Mouse (Mus musculus) gastrocnemius, postnatal 10 days (tissue): Measurements from ENCODE around the gene Eif2b4. TPM values are rescaled to one million over a fixed set of nuclear protein-coding genes. Genes with fewer than 3 reads are reported as not detected.

Experiments used
- DNase-seq: peaks from one replicate; pipeline ENCODE4 v3.0.0; 2021; ENCODE audit warnings: mixed read lengths
- total RNA-seq, 2 experiments: library from RNA; stranded (reverse); gene quantifications; 2 replicates each; pipeline ENCODE4 v1.2.3; 2021

Eif2b4 gene
- total RNA-seq, 2 experiments from 2014 or later = 47.9 to 49.8 TPM

DNA sequence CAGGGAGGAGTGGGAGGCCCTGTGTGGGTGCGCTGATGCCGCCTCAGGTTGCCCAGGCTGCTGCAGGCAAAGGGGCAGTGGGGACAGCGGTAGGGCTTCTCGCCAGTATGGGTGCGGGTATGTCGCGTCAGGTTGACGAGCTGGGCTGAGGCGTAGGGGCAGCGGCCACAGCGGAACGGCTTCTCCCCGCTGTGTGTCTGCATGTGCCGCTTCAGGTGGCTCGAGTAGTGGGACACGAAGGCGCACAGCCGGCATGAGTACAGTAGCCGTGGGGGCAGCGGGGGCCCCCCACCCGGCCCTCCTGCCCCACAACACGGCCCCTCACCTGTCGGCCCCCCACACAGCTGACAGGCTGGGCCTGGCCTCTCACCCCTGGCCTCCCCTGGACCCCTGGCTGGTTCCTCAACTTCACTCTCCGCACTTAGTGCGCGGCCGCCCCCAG lies 7.1 kb upstream of the Eif2b4 start:
- DNase-seq = peak; percentile 40

DNA sequence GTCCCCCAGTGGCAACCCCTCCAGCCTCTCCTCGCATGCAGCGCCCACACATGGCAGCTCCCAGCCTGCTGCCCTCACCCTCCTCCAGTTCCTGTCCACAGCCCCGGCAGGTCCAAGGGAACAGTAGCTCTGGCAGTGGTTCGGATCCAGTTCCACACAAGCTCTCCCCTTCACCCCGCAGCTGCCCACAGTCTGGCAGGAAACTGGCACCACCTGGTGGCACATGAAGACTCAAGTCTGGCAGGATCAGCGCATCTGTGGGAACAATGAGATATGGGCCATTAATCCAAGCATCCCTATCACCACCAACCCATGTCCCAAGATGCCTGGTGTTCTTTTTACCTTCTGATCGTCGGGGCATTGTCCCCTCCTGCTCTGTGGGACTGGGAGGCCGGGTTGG lies 6.7 kb upstream of the Eif2b4 start:
- DNase-seq = no peak

DNA sequence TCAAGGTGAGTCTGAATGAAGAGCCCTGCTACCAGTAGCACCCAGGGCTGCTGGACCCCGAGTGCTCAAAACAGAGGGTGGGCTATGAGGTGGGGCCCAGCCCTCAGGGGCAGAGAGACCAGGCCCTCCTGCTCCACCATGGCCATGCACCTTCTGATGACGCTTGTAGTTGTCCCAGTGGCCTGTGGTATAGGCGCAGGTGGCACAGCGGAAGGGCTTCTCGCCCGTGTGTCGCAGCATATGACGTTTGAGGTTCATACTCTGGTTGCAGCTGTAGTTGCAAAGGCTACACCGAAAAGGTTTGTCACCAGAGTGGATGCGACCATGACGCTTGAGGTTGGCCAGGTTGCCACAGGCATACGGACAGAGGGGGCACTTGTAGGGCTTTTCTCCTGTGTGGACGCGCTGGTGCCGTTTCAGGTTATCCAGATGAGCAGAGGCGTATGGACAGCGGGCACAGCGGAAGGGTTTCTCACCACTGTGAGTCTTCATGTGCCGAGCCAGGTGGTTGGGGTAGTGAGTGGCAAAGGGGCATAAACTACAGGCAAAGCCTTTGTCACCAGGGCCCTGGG lies 6.2 kb upstream of the Eif2b4 start:
- DNase-seq = peak; percentile 11

DNA sequence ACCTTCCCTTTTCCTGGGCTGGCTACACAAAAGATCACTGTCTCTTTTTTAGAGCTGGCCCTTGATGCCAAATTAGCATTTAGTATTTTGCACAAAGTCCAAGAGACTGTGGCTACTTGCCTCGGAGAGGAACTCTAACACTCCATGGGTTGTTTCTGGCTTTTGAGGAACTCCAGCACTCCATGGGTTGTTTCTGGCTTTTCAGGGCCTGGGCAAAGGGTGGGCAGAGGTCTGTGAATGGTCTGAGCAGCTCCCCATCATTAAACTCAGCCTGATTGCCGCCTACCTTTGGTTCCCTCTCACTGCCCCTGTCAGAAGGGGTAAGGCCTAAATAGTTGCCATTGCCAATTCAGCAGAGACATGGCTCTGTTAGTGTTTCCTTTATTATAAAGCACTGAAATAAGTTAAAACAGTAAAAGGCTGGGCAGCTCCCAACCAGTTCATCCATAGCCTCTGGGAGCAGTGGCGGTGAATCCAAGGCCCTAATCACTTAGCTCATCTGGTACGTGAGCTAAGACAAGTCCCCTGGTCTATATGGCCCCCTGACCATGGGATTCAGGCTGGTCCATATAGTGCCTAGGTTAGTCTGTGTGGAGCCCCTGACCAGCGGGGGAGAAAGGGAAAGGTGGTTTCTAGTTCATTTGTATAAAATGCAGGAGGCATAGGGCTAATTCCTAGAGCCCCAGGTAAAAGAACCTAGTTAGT lies 5.5 kb upstream of the Eif2b4 start:
- DNase-seq = no peak

DNA sequence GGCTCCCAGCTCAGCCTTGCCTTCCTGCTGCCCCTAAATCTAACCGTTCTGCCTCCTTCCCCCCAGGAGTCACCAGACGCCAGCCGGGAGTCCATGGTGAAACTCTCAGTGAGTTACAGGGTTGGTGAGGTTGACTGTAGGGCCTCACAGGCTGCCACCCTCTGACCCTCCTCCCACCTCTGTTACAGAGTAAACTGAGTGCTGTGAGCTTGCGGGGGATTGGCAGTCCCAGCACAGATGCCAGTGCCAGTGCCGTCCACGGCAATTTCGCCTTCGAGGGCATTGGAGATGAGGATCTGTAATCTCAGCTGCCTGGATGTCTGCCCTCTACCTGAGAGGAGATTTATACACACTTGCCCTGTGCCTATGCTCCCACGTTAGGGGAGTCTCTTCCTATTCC lies 4.9 kb upstream of the Eif2b4 start:
- DNase-seq = peak; percentile 3

DNA sequence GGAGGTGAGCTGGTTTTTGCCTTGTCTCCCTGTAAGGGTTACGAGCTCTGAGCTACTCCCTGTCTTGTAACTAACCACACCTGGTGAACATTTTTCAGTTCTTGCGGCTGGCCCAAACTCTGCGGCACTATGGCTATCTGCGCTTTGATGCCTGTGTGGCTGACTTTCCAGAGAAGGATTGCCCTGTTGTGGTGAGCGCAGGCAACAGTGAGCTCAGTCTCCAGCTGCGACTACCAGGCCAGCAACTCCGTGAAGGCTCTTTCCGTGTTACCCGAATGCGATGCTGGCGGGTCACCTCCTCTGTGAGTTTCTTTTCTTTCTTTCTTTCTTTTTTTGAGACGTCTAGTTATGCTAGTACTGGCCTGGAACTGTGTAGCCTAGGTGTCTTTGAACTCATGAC lies 3.8 kb upstream of the Eif2b4 start:
- peak; percentile 2 for DNase-seq

DNA sequence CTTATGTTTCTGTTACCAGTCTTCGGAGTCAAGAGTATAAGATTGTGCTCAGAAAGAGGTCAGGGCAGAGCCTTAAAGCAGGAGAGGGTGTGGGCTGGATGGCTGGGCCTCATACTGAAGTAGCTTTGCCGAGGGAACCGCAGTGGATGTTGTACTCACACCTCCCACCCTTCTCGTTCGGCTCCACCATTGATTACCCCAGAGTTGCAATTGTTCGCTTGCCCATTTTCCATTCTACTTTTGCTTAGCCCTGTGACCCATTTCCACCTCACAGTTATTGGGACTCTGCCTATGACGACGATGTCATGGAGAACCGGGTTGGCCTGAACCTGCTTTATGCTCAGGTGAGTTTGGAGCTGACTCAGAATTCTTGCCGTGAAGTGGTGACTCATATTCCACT lies 3.0 kb upstream of the Eif2b4 start:
- no peak for DNase-seq

DNA sequence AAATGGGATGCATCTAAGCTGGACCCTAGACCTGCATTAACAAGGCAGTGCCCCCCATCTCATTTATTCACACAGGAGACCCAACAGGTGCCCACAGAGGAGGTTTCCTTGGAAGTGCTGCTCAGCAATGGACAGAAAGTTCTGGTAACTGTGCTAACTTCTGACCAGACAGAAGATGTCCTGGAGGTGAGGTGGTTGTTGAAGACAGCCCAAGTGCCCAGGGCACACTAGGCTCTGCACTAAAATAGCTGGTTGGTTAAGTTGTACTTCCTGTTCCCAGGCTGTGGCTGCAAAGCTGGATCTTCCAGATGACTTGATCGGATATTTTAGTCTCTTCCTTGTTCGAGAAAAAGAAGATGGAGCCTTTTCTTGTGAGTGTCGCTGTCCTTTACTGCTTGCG lies 2.4 kb upstream of the Eif2b4 start:
- no peak for DNase-seq

DNA sequence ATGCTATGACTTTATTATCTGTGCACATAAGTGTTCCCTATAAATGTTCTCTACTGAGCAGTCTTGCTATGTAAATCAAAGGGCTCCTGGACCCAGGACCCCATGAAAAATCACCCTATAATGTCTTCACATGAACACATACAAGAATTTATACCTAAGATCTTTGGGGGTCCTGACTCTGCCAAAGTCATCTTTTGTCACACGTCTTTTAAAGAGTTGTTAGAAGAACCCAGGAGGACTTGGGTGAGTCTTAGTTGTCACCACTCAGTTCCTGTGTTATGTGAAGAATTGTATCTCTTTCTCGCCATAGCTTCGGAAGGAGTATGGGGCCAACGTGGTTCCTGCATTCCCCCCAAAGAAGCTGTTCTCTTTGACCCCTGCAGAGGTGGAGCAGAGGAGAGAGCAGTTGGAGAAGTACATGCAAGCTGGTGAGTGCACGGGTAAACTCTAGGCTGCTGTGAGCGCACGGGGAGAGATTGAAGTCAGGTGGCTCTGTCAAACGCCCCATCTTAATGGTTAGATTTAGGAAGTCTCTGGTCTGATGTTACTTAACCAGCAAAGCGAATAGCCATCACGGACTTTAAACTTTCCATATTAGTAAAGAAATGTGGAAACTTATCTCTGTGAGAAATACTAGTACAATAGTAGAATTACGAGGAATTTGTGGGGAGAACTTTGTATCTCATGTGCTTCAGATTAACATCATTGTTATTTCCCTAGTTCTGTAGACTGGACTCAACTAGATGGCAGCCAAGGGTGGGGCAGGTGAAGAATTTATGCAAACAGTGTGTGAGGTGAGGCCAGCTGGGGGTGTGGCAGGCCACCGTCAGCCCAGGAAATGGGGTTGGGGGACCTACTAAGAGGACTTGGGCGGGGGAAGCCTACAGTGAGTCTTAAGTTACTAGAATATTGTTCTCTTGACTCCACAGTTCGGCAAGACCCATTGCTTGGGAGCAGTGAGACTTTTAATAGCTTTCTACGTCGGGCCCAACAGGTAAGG lies 1.6 kb upstream of the Eif2b4 start:
- peak; percentile 3 for DNase-seq

DNA sequence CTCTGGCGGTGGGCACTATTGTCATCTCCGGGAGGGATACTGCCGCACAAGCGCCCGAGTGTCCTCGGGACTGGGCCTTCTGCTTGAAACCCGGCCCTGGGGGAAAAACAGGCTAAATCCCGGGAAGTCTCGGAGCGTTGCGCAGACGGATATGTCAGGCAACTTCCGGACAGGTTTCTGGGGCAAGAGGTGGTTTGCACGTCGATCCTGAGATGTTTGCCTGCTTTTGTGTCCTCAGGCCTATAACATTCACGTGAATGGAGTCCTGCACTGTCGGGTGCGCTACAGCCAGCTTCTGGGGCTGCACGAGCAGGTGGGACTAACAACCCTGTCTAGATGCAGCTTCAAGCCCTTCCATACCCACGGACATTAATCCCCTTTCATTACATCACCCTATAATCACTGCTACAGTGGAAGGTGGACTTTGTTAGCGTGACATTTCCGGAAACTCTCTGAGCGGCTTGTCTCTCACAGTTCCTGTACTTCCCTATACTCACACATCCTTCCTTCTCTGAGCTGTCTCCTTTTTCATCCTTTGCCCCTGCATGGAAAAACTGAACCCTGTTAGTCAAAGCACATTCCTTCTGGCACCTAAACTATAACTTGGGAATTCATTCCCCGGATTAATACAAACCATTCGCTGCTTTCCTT lies 526 bp upstream of the Eif2b4 start:
- no peak for DNase-seq

DNA sequence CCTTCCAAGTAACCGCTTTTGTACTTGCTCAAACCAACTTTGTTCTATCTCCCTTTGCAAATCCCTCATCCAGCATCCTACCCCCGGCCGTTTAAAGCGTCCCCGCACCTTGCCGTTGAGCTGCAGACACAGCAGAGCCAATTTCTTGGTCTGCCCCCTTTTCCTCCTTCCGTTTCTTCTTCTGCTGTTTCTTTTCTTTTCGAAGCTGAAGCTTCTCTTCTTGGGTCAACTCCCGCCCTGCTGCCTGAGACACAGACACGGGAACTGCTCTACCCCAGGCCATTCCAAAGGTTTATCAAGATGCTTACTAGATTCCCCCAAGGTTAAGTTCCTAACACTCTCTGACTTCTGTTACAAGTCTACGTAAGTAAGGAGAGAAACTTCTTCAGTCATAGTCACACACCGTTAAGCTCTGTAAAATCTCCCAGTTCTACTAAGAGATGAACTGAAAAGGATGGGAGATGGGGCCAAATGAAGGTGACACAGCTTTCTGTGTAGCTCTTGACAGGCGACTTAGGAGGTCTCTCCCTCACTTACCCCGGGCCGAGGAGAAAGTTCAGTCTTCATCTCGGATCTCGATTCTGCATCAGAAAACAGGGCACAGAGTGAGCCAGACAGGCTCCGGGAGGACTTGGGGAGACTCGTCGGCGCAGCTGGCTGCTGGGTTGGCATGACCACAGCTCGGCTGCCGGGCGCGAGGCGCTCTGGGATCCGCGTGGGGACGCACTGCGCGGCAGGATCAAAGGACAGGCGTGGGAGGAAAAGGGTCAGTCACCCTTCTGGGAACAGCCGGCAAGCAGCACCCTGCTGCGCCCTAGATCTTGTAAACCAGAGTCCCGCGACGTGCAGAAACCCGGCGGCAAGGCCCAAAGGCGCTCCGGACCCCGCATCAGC lies 938 bp downstream of the Eif2b4 start:
- peak; percentile 75 for DNase-seq

DNA sequence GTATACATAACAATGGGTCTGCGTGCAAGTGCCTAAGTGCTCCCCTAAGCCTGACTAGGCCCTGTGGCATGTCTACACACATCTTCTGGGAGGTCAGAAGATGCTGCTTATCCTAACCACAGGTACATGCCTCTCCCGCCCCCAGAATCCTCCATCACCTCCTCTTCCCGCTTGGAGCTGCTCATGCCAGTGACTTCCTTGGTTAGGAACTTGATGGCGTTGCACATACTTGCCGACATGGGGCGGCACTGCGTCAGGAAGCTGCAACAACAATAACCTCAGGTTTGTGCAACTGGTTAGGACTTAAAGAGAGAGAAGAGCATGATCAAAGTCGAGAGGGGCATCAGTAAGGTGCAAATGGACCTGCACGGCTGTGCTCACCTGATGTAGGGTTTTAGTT lies 3.0 kb downstream of the Eif2b4 start:
- no peak for DNase-seq

DNA sequence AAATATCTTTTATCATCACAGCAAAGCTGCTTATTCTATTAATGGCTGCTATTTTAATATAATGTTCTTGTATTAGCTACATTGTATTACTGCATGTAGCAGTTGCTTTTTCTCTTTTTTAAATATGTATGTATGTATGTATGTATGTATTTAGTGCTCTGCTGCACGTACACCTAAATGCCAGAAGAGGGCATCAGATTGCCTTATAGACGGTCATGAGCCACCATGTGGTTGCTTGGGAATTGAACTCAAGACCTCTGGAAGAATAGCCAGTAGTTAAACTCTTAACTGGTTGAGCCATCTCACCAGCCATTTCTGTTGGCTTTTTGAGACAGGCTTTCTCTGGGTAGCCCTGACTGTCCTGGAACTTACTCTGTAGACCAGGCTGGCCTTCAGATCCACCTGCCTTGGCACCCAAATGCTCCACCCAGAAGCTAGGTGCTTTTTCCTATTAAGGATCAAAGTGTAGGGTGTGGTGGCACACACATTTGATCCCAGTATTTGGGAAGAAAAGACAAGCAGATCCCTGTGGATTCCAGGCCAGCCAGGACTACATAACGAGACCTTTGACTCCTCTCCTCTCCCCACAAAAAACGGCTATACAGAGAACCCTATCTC lies 4.9 kb downstream of the Eif2b4 start:
- DNase-seq = no peak

DNA sequence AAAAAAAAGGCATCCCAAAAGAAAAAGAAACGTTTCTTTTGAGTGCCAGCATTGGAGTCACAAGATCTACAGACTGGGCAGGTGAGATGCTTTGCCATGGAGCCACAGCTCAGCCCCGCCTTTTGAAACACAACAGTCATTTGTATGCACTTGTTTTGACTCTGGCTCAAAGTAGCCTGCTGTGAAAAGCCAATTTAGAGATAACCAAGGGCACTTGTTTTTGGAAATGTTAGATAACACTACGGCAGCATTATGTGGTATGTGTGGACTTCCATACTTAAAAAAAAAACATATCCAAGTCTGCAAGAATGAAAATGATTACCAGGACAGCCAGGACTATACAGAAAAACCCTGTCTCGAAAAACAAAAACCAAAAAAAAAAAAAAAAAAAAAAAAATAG lies 9.6 kb downstream of the Eif2b4 start:
- no peak for DNase-seq

DNA sequence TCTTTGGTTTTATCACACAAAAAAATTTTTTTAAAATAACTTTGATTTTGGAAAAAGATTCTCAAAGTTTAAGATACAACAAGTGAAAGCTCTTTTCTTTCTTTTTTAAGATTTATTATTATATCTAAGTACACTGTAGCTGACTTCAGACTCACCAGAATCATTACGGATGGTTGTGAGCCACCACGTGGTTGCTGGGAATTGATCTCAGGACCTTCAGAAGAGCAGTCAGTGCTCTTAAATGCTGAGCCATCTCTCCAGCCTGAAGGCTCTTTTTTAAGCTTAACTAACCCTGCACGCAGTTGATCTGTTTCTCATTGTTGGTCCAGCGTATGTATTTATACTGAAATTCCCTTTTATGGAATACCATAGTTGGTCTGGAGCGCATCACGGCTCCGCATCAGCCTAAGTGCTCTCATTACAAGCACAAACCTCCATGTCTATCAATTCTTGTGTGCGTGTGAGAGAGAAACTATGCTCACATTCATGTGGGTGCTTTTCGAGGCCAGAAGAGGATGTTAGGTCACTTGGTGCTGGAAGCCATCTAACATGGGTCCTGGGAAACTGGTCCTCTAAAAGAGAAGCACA lies 12.0 kb downstream of the Eif2b4 start:
- DNase-seq = no peak

DNA sequence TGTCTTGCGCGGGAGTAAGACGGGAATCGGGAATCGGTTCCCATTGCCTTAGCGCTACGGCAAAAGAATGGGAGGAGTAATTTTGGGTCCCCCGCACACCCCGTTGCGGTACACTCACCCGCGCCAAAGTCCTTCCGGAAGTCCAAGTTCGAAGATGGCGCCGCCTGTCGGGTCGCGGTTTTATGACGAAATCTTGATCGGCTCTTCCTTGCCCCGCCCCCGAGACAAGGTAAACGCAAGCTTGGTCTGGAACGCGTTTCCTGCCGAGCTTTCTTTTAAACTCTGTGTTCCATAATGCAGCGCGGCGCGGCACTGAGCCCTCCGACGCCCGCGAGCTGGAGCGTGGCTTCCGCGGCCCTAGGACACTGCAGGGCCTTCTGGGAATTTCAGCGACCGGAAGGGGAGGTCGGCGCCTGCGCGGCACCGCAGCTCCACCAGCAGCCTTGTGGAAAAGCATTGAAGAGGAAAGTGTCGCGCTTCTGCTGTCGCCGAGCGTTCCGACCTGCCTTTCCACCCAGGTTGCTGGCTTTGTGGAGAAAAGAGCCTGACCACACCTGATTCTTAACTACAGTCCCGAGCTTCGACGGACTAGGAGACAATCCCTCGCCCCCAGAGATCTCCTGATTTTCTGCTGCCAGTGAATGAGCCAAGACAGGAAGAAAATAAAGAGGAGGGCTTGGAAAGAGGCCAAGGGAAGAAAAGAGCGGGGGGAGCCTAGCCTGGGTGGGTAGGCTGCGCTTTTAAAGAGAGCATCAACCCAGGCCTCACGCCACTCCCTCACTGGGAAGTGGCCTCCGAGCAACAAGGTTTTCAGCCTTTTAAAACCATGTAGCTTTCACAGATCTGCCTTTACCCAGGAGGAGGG lies 13.2 kb downstream of the Eif2b4 start, which contains the start of the genes Gm29609 and Gtf3c2:
Gene Gm29609, minus strand, starts transcription at position 146 of the 865 bp plus-strand sequence.
Gene Gtf3c2, minus strand, starts transcription at position 379 of the 865 bp plus-strand sequence.
- peak; percentile 94 for DNase-seq

DNA sequence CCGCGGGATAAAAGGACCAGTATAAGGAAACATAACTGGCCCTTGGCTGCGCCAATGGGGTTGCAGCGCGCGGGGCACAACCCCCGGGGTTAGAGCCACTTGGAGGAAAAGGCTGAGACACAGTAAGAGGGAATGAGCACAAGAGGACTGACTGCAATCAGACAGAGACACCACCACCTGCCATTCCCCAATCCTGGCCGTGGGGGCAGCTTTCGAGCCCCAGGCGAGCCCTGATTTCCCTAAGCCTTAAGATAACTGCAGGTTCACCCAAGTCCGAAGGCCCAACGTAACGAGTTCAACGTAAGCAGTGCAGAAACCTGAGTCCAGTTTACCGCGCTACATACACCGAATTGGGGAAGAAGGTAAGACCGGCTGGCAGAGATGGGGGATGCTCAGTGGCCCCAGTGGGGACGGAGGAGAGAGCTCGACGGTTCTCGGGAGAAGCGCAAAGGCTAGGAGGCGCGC lies 13.9 kb downstream of the Eif2b4 start:
- DNase-seq = no peak

DNA sequence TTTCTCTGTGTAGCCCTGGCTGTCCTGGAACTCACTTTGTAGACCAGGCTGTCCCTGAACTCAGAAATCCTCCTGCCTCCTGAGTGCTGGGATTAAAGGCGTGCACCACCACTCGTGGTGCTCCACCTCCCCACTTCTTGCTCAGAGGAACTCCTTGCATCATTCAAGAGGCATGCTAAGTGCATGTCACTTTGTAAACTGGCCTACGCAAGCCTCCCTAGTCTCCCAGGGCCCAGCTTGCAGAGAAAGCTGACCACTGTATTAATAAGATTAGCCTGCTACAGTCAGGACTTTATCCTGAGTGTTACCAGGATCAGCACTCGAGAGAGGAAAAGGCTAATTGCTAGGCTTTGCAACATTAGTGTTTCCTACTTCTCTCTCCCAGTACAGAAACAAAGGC lies 24.6 kb downstream of the Eif2b4 start:
- DNase-seq = no peak

DNA sequence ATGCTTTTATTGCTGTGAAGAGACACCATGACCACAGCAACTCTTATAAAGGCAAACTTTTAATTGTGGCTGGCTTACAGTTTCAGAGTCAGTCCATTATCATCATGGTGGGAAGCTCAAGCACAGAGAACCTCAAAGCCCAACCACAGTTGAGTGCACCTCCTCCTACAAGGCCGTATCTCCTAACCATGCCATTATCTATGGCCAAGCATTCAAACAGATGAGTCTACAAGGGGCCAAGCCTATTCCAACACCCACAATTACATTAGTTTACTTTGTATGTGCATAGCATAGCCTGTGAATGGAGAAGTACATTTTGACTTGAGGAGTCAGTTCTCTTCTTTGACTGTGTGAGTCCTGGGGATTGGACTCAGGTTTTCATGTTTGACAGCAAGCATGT lies 28.4 kb downstream of the Eif2b4 start:
- DNase-seq = no peak
